Mouse (Mus musculus): ENCODE measurements around the gene Hsd17b7.

Hsd17b7 gene

DNA sequence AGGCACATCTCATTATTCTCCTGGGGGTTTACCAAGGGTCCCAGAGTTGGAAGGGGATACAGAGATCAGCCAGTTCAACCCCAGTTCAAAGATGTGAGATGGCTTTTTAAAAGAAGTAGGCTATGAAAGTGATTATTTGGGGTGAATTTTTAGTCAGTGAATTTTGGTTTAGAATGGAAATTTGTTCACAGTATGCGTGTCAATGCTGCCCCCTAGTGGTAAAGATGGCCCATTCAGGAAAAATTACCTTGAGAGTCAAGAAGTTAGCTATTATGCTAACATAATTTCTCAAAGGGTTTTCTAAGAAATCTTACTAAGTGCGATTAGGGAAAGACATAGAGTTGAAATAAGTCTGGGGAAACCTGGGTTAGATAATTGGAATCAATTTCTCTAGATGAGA is 29.7 kb downstream of the Hsd17b7 start:
- in situ Hi-C loops (cut with MboI, MseI), result loop anchor here (5.0 kb wide), 1 partner anchor 407 kb away; the partner anchor contains the start of gene Nuf2

GRCm38 (mm10) chr1:169934005-169934725 is 34.9 kb downstream of the Hsd17b7 start:
- in situ Hi-C loops (cut with MboI, MseI), result no loop called here

DNA sequence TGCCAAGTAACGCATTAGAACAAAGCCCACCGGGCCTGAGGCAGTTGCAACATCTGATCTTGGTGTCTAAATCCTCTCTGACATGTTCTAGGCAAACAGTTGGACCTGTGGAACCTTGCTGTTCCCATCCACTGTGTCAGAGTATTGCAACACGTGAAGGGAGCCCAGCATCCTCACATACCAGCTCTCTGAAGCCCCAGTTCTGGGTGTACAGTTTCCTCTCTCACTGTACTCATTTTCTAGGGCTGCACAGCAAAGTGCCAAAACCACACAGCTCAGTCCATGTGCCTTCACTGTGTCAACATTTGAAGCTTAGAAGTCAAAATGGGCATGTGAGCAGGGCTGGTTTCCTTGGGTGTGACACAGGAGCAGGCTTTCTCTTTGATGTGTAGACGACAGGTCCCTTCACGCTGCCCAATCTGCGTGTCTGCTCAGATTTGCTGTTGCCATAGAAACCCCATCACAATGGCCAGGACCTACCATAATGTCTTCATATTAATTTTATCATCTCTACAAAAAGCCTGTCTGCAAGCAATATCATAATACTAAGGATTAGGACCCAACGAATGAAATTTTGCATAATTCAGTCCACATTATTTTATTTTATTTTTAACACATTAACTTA is 36.8 kb downstream of the Hsd17b7 start:
- in situ Hi-C loops (cut with MboI, MseI), result no loop called here

DNA sequence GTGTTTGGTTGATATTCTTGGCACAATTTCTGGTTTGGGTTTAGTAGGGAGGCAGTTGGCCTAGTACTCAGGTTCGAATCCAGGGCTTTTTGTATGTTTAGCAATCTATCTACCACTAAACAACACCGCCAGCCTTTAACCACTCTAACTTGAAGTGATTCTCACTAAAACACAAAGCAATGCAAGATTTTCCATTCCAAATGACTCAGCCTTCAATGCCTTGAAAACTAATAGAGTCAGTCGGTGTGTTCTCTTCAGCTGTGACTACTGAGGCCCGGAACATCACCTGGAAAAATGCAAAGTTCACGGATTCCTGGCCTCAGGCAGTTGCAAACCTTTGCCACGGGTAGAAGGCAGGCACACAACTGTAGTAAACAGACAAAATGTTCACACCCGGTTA is 37.3 kb downstream of the Hsd17b7 start:
- in situ Hi-C loops (cut with MboI, MseI), result no loop called here

DNA sequence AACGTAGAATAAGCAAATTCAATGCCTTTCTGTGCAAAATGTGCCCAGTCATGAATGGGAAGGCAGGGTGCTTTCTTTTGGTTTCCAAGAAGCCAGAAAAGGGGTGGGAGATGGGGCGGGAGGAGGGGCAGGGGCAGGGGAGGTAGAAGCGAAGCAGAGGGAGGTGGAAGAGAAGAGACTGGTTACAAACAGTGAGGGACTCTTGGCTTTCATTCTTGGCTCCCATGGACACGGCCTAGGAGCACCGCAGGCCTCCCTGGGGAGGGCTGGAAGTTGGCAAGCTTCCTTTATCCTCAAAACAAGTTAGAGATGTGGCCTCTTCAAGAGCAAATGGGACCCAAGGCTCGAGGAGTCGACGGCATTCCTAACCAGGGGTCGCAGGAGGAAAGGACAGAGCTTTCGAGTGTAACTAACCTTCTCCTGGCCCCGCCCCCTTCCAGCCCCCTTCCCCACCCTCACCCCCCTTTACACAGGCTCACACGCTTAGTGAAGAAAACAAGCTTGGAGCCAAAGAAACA is 40.5 kb downstream of the Hsd17b7 start, which contains the start of gene Ccdc190:
TSS of gene Ccdc190 (plus strand) at position 195 of the 518 bp plus-strand sequence.
- in situ Hi-C loops (cut with MboI, MseI), result no loop called here

DNA sequence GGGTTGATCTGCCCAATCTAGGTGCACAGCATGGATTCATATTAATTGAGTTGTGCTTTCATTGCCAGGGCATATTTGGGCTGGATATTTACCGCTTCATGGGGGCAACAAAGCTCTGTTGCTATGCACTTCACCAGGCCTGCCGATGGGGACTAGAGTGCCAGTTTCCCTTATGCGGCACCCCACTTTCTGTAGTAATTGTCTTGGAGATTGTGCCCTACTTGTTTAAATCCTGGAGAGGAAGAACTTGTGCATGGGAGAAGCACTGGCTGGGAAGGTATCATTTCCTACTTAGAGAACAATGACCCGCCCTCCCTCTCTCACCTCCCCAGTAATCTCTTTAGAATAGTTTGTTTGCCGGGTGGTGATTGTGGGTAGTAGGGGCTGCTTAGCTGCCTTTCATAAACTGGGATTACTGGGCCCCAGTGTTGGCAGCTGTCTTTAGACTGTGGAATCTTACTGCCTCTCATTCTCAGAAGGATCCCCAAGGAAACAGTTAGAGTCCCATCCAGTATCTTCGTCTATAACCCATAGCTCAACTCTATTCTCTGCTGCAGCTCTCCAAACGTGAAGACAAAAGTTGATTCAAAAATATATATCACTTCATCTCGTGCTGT is 41.2 kb downstream of the Hsd17b7 start:
- in situ Hi-C loops (cut with MboI, MseI), result no loop called here

DNA sequence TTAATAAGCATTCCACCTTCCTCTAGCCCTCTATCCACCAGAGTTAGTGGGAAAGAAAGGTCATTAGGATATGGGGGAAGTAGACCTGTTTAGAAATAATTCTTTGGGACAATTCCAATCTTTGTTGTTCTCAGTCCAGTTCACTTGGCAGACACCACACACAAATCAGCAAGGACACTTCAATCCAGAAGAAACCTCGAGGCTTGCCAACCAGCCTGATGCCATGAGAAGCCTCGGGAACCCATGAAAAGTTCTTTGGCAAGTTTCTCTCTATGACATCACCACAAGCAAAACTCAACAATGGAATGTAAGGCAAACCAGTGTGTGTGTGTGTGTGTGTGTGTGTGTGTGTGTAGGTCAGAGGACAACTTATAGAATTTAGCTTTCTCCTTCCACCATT is 44.5 kb downstream of the Hsd17b7 start:
- in situ Hi-C loops (cut with MboI, MseI), result no loop called here

DNA sequence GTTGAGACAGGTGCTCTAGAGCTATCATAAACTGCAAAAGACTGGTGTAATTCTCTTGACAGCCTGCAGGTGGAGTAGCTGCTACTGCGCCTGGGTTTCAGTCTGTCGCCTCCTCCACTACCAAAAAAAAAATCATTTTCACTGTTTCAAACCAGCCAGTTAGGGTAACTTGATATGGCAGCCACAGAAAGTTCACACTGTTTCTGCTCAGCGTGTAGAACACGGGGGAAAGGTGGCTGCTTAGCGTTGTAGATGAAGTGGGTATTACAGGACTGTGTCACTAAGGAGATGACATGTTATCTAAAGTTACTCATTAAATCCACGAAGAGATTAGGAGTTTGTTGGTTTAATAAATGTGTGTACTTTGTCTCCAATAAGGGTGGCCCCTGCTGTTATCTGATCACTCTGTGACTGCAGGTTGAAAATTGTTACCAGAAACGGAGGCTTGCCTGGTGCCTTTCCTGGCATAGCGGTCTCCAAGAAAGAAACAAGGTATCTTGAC is 47.3 kb downstream of the Hsd17b7 start:
- in situ Hi-C loops (cut with MboI, MseI), result no loop called here

- in situ Hi-C loops (cut with MboI, MseI), result no loop called here
These were observed 49.8 kb downstream of the Hsd17b7 start for GRCm38 (mm10) chr1:169919211-169919610.

DNA sequence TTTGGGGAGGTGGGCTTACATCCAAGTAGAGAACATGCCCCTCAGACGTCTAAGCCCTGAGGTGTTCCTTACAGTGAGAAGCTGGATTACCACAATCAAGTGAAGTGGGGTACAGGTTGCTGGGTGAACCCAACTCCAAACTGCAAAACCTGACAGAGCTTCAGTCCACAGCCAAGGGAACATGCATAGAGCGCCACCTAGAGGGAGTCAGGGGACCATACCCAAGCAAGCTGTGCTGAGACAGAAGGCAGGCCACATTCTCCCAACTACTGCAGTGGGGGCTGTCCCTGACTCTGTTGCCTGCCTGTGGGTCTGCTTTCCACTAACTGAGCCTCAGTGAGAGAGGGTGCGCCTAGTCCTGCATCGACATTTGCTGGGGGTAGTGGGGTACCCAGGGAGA is 51.0 kb downstream of the Hsd17b7 start:
- in situ Hi-C loops (cut with MboI, MseI), result no loop called here

DNA sequence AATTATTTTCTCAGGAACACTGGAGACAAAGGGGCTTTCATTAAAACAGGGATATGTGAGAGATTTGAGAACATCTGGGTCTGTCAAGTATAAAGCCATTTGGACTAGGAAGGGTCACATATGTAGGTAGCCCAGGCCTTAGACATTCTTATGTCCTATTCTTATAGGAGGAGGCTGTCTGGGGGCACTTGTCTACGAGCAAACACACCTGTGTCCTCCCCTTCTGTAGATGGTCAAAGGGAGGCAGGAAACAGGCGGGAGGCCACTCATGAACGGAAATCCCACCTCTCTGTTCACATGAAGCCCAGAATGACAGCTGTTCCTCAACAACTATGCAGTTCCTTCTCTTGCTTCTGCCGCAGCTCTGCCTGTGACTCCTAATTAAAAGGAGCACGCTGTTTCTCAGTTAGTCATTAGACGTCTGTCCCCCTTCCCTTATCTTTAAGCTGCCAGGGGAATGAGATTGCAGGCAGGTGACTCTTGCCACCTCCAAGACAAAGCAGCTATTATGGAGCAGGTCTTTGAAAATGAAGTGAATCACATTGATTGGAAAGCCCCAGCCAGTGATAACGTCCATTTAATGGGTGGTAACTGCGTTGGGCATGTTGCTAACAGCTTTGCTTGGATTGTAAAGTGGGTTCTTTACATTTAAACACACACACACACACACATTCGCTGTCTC is 51.8 kb downstream of the Hsd17b7 start:
- in situ Hi-C loops (cut with MboI, MseI), result no loop called here

DNA sequence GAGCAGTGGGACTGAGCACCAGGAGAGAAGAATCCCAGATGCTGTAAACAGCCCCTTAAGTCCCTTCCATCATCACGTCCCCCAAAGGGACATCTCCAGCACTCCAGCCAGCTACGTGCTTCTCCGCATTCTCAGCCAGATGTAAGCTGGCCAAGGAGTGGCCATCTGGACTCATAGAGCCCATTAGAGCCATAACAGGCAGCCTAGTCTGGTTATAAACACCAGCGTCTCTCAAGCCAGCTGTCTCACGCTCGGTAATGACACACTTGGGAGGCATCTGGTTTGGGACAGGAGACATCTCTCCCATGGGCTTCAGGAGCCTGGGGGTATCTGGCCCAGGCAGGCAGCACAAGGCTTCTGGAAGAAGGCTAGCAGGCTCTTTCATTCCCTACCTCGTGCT is 52.4 kb downstream of the Hsd17b7 start:
- in situ Hi-C loops (cut with MboI, MseI), result no loop called here

DNA sequence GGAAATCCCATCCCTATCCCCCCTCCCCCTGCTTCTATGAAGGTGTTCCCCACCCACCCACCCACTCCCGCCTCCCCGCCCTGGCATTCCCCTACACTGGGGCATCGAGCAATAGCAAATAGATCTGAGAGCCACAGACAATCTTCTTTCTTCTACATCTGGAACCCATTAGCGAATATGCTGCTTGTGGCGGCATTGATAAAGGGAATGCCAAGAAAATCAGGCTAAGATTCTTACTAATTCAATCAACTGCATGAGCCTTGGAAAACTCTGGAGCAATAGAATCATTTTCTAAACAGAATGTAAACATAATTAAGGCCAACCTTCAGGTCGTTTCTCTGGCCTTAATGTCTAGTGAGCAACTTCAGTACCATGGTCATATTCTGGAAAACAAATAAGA is 57.5 kb downstream of the Hsd17b7 start:
- in situ Hi-C loops (cut with MboI, MseI), result no loop called here

GRCm38 (mm10) chr1:169910751-169911150 is 58.3 kb downstream of the Hsd17b7 start:
- in situ Hi-C loops (cut with MboI, MseI), result no loop called here

DNA sequence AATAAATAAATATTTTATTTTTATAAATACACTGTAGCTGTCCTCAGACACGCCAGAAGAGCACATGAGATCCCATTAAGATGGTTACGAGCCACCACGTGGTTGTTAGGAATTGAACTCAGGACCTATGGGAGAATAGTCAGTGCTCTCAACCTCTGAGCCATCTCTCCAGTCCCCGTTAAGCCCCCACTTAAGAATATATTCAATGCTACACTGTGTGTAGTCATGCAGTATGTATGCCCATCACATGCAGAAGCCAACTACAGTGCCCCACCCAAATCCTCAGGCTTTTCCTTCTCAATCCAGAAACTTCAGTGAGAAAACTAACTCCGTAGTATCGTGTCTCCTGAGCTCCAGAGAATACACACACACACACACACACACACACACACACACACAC is 59.4 kb downstream of the Hsd17b7 start:
- in situ Hi-C loops (cut with MboI, MseI), result no loop called here

- in situ Hi-C loops (cut with MboI, MseI), result no loop called here
These were observed 59.9 kb downstream of the Hsd17b7 start for GRCm38 (mm10) chr1:169909163-169909562.

DNA sequence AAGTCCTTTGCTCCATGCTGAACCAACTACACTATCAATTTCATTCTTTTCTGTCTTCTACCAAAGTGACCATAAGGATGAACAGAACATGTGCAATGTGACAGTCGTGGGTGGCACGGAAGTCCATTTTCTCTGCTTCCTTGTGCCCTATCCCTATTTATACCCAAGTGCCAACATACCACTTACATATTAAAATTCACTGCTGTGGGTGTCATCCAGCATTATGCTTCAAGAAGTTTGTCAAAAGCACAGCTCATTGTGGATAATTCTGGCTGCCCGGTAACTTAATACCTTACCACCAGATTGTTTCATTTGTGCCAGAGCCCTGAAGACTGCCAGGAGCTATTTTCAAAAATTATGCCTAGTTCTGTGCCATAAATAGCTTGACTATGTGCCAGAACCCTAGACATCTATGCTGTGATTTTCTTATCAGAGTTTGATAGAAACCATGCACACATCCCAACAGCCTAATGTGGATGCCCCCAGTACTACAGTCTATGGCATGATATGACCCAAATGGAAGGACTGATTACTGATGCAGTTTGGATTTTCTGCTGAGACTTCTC is 68.2 kb downstream of the Hsd17b7 start:
- in situ Hi-C loops (cut with MboI, MseI), result no loop called here
